Mouse (Mus musculus) v-Abl transformed pro-B cells (cell line): ENCODE measurements around the gene Snrpa1.

ENCODE experiments used
- in situ Hi-C, 2 experiments: fragments of 400-800 bp; cut with MboI; formaldehyde crosslinking; loops; one replicate each; pipeline ENCODE4 v1.15.1; 2025; ENCODE audit not compliant: unreplicated experiment in 2 of 2

Snrpa1 gene

DNA sequence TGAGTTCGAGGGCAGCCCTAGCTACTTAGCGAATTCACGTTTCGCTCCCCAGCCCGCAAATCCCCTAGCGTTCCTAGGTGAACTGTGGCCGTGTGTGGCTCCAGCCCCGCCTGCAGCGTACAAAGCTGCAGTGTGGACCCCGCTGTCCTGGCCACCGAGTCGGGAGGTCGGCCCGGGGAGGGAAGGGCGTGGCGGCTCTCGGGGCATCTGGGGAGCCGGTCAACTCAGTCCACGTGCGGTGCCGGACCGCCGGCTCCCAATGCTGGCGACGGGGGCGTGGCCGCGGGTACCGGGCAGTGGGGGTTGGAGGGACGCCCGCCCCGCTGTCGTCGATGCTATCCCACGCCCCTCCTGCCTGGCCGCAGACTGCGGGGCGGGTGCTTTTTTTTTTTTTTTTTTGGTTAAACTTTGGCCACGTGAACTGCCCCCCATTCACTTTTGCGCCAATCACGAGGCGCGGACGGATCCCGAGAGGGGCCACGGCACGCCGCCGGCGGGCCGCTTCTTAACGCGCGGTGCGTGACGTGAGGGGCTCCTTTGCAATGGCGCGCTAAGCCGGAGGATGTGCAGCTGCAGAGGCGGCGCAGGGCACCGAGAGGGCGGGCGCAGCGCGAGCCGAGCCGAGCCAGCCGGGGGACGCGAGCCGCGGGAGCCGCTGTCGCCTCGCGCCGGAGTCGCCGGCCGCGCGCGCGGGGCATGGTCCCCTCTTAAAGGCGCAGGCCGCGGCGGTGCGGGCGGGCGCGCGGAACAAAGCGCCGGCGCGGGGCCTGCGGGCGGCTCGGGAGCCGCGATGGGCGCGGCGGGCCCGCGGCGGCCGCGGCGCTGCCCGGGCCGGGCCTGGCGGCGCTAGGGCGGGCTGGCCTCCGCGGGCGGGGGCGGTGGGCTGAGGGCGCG is 50.4 kb downstream of the Snrpa1 start, which contains the start of gene Chsy1:
Chsy1 (plus strand) TSS at position 555 of the 894 bp plus-strand sequence.
- in situ Hi-C loops = loop anchor here in 1 of 2 experiments (5.0 to 10.0 kb wide), 2 partner anchors 143 to 546 kb away; no protein-coding TSS in a partner anchor

- in situ Hi-C loops = loop anchor here (5.0 to 10.0 kb wide), 4 partner anchors 87 to 545 kb away; no protein-coding TSS in a partner anchor
Measured at GRCm38 (mm10) chr7:66109855-66110635, 51.2 kb downstream of the Snrpa1 start.

- in situ Hi-C loops = loop anchor here in 1 of 2 experiments (5.0 kb wide), 2 partner anchors 87 to 137 kb away; no protein-coding TSS in a partner anchor
Measured at GRCm38 (mm10) chr7:66110636-66111112, 51.9 kb downstream of the Snrpa1 start.

GRCm38 (mm10) chr7:66111211-66111610 is 52.4 kb downstream of the Snrpa1 start:
- in situ Hi-C loops = loop anchor here in 1 of 2 experiments (5.0 kb wide), 2 partner anchors 86 to 136 kb away; no protein-coding TSS in a partner anchor

- in situ Hi-C loops = loop anchor here in 1 of 2 experiments (5.0 kb wide), 2 partner anchors 84 to 134 kb away; no protein-coding TSS in a partner anchor
Measured at GRCm38 (mm10) chr7:66113561-66113960, 54.8 kb downstream of the Snrpa1 start.

DNA sequence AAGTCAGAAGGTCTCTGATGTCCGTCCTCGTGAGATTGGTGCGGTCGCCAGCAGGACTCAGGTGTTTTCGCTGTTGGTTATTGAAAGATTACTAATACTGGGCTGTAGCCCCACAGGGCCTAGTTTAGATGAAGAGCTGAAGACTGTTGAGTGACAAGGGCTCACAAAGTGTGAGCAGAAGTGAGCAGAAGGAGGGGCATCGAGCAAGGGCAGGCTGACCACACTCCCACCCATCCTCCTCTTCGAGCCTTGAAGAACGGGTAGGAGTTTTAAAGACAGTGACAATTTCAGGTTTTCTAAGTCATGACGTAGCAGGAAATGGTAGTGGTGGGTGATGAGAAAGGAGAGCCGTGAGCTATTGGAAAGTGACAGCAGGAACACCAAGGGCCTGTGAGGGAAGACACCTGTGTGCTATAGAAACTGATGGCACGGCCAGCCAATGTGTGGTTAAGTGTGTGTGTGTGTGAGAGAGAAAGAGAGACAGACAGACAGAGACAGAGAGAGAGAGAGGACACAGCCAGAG is 57.1 kb downstream of the Snrpa1 start:
- in situ Hi-C loops = no loop called here

GRCm38 (mm10) chr7:66116906-66117482 is 58.2 kb downstream of the Snrpa1 start:
- in situ Hi-C loops = no loop called here

DNA sequence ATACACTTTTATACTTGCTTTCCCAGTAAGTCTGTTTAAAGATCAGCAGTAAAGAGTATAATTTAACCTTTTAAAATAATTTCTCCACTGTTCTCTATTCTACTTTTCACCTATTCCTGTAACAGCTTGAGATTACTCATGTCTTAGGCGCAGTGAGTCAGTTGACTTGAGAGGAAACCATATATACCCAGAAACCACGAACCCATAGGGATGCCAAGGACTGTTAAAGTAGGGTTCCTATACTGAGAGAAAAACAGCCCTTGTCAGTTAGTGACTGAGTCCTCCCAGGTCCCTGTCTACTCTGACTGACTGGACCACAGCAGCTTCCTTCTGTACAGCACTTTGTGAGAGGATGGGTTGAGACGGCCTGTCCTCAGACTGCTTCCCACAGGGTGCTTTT is 59.2 kb downstream of the Snrpa1 start:
- in situ Hi-C loops = no loop called here

GRCm38 (mm10) chr7:66118796-66119195 is 60.0 kb downstream of the Snrpa1 start:
- in situ Hi-C loops = no loop called here

- in situ Hi-C loops = loop anchor here in 1 of 2 experiments (5.0 kb wide), 1 partner anchor 67 kb away; no protein-coding TSS in a partner anchor
Measured at GRCm38 (mm10) chr7:66120139-66120538, 61.3 kb downstream of the Snrpa1 start.

GRCm38 (mm10) chr7:66120702-66121396 is 62.0 kb downstream of the Snrpa1 start:
- in situ Hi-C loops = loop anchor here in 1 of 2 experiments (5.0 kb wide), 1 partner anchor 66 kb away; no protein-coding TSS in a partner anchor
